ENCODE assay signal across 13 mouse cellular contexts in the genomic region with DNA sequence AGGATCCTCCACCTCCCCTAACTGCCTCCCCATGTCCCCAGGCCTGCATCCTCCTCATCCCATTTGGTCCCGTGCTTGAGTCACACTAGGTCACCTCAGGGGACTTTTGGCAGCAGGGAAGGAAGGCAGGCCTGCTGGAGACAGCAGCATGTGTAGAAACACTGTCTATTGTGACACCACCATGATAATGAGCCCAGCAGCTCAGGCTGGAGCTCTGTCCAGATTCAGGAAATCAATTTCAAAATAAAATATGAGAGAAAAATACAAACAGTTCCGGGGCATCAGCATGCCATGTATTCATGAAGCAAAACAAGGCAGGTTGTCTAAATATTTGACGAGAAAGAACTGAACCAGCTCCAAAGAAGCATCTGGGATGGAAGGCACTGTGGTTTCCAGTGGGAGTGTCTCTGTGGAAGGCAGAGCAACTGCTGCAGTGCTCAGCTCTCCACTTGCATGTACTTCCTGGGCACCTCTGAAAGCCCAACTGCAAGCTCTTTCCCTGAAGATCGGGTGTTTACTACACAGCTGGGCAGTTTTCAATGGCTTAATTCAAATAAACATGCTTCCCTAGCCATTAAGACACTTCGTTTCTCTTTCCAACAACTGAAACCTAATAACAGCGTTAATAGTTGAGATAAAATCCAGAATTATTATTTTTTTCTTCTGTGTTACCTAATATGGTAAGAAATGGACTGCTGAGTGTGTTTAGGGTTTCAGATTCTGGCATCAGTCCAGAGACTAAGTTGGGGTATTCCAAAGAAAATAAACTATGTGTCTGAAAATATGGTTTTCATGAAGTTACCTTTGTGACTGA.
DNase-seq lines count a peak whose midpoint lies in the region; ATAC-seq and TF ChIP-seq lines count a peak whose summit lies in the region.
"Had no signal": no experiment of that assay in that cellular context is flagged by ENCODE, and none has a peak within 500 bp of the region (broad histone marks: within the 10 kb centered on the region; RNA-seq: fewer than 3 reads in every experiment).

No protein-coding gene starts in this region.

- H3K4me2 ChIP-seq in forebrain, embryonic 12.5 days = no peak overlapping the region
- no peak overlapping the region for H3K4me2 ChIP-seq in forebrain, postnatal 0 days (ENCODE audit: low read depth)
- no peak overlapping the region for H3K4me2 ChIP-seq in hindbrain, embryonic 12.5 days (replicated peaks)
- no peak overlapping the region for H3K4me2 ChIP-seq in limb, embryonic 14.5 days (replicated peaks; ENCODE audit: low read depth, low read length, severe bottlenecking)

- no peak overlapping the region for H3K9ac ChIP-seq in forebrain, embryonic 12.5 days
- no peak overlapping the region for H3K9ac ChIP-seq in forebrain, postnatal 0 days
- H3K9ac ChIP-seq in hindbrain, embryonic 12.5 days = no peak overlapping the region
- H3K9ac ChIP-seq in limb, embryonic 14.5 days (ENCODE audit: low read depth, low read length, severe bottlenecking) = no peak overlapping the region

- peaks cover 20% of the 10 kb centered on the region for H3K4me1 ChIP-seq in forebrain, embryonic 12.5 days
- peaks cover 7% of the 10 kb centered on the region; the same call in 1 of the 2 replicates for H3K4me1 ChIP-seq in forebrain, postnatal 0 days (ENCODE audit: insufficient read depth)
- peaks cover 19% of the 10 kb centered on the region for H3K4me1 ChIP-seq in hindbrain, embryonic 12.5 days
- no peaks in the 10 kb centered on the region for H3K4me1 ChIP-seq in hindbrain, embryonic 10.5 days (replicated peaks)
- peaks cover 12% of the 10 kb centered on the region for H3K4me1 ChIP-seq in limb, embryonic 14.5 days (ENCODE audit: control insufficient read depth, insufficient read depth, low read length)

- ATAC-seq in forebrain, embryonic 12.5 days (ENCODE audit: low FRiP score) = no peak
- ATAC-seq in forebrain, postnatal 0 days = no peak
- no peak for ATAC-seq in hindbrain, embryonic 12.5 days (ENCODE audit: low FRiP score)
- ATAC-seq in limb, embryonic 14.5 days (ENCODE audit: low FRiP score, low read depth) = peak; percentile 65; the same call in 1 of the 2 replicates
- ATAC-seq: activated CD4-positive, CD25-positive, alpha-beta regulatory T cell, adult 4 months had no signal

- H3K27me3 ChIP-seq in forebrain, embryonic 12.5 days = no peaks in the 10 kb centered on the region
- no peaks in the 10 kb centered on the region for H3K27me3 ChIP-seq in forebrain, postnatal 0 days (ENCODE audit: insufficient read depth, low read length)
- H3K27me3 ChIP-seq in hindbrain, embryonic 12.5 days = no peaks in the 10 kb centered on the region
- no peaks in the 10 kb centered on the region for H3K27me3 ChIP-seq in hindbrain, embryonic 10.5 days (ENCODE audit: insufficient read depth, poor library complexity, severe bottlenecking)
- H3K27me3 ChIP-seq in limb, embryonic 14.5 days (ENCODE audit: control insufficient read depth, insufficient read depth, low read length) = no peaks in the 10 kb centered on the region

- no peaks in the 10 kb centered on the region for H3K9me3 ChIP-seq in forebrain, embryonic 12.5 days
- H3K9me3 ChIP-seq in forebrain, postnatal 0 days (ENCODE audit: low read length) = no peaks in the 10 kb centered on the region
- no peaks in the 10 kb centered on the region for H3K9me3 ChIP-seq in hindbrain, embryonic 12.5 days (replicated peaks)
- H3K9me3 ChIP-seq in hindbrain, embryonic 10.5 days = no peaks in the 10 kb centered on the region
- H3K9me3 ChIP-seq in limb, embryonic 14.5 days (ENCODE audit: control insufficient read depth, low read length) = no peaks in the 10 kb centered on the region
- H3K9me3 ChIP-seq: G1E had no signal

- 83% methylated on average over 6 of the region's 6 CpGs for WGBS in forebrain, embryonic 12.5 days
- 53% methylated on average over 6 of the region's 6 CpGs for WGBS in forebrain, postnatal 0 days
- WGBS in hindbrain, embryonic 12.5 days = 78% methylated on average over 6 of the region's 6 CpGs
- 76% methylated on average over 6 of the region's 6 CpGs for WGBS in hindbrain, embryonic 10.5 days
- 57% methylated on average over 6 of the region's 6 CpGs for WGBS in limb, embryonic 14.5 days

- no peak for DNase-seq in forebrain, postnatal 0 days
- DNase-seq in hindbrain, embryonic 10.5 days (ENCODE audit: low spot score) = no peak
- DNase-seq in 3T3-L1 (ENCODE audit: low read depth, low spot score) = peak; percentile 67
- DNase-seq in limb, embryonic 14.5 days (ENCODE audit: low spot score) = no peak
- no peak for DNase-seq in embryo, embryonic 9.5 days (ENCODE audit: extremely low spot score)
- DNase-seq in B cell, adult 2 months = no peak
- DNase-seq: cerebellum, postnatal 10 days; gastrocnemius, adult 2 months; kidney, adult 8-10 months had no signal

- no peak for TF ChIP-seq CTCF in forebrain, postnatal 0 days (IDR thresholded peaks at IDR 0.05; ENCODE audit: low read depth)

- no peak overlapping the region for H3K4me3 ChIP-seq in forebrain, embryonic 12.5 days (replicated peaks)
- H3K4me3 ChIP-seq in forebrain, postnatal 0 days (ENCODE audit: low read depth, low read length) = no peak overlapping the region
- no peak overlapping the region for H3K4me3 ChIP-seq in hindbrain, embryonic 12.5 days
- no peak overlapping the region for H3K4me3 ChIP-seq in hindbrain, embryonic 10.5 days
- no peak overlapping the region for H3K4me3 ChIP-seq in limb, embryonic 14.5 days (replicated peaks; ENCODE audit: low read length)
- H3K4me3 ChIP-seq: gastrocnemius, adult 2 months had no signal

- H3K36me3 ChIP-seq in forebrain, embryonic 12.5 days (replicated peaks) = peaks cover 28% of the 10 kb centered on the region
- H3K36me3 ChIP-seq in forebrain, postnatal 0 days (ENCODE audit: insufficient read depth) = peaks cover 10% of the 10 kb centered on the region
- peaks cover 23% of the 10 kb centered on the region; the same call in 1 of the 2 replicates for H3K36me3 ChIP-seq in hindbrain, embryonic 12.5 days
- H3K36me3 ChIP-seq in hindbrain, embryonic 10.5 days = peaks cover 38% of the 10 kb centered on the region
- H3K36me3 ChIP-seq in limb, embryonic 14.5 days (ENCODE audit: control insufficient read depth, insufficient read depth, low read length) = no peaks in the 10 kb centered on the region
- H3K36me3 ChIP-seq: G1E had no signal

- peak overlapping the region; percentile 1; the same call in 1 of the 2 replicates for H3K27ac ChIP-seq in forebrain, embryonic 12.5 days
- H3K27ac ChIP-seq in forebrain, postnatal 0 days (ENCODE audit: low read depth, low read length) = no peak overlapping the region
- peak overlapping the region; percentile 35 for H3K27ac ChIP-seq in hindbrain, embryonic 12.5 days
- H3K27ac ChIP-seq in hindbrain, embryonic 10.5 days = no peak overlapping the region
- no peak overlapping the region for H3K27ac ChIP-seq in limb, embryonic 14.5 days (replicated peaks; ENCODE audit: low read depth, low read length)
- H3K27ac ChIP-seq: gastrocnemius, adult 2 months had no signal

- TF ChIP-seq POLR2A in limb, embryonic 14.5 days (IDR thresholded peaks at IDR 0.05; ENCODE audit: borderline replicate concordance, extremely low read depth, insufficient read depth, insufficient read length) = no peak

Comparison
In these comparisons a context has a peak if more than half of its experiments do, and no peak if none do; other contexts are left out.
1. H3K27ac ChIP-seq: peak in forebrain, embryonic 12.5 days (single experiment) and hindbrain, embryonic 12.5 days (single experiment); none in forebrain, postnatal 0 days (single experiment), hindbrain, embryonic 10.5 days (single experiment) and limb, embryonic 14.5 days (single experiment).